Mouse (Mus musculus) heart, adult 2 months (tissue): ENCODE data around the gene Pitpnm1. TPM values are rescaled to one million over a fixed set of nuclear protein-coding genes. Genes with fewer than 3 reads are reported as not detected.
"Not testable (repeated sequence)": the region's sequence is repeated elsewhere in the genome, so short reads cannot be mapped to it uniquely, and the experiment has no call there.

Source experiments
- DNase-seq, 2 experiments: peaks; one replicate each; pipeline ENCODE4 v3.0.0; 2021
- H3K27ac ChIP-seq: fragments of 200-600 bp; 2 replicates; pipeline ENCODE4 v1.8.1; 2022
- H3K27me3 ChIP-seq: fragments of 200-500 bp; 2 replicates; pipeline ENCODE4 v1.6.1; 2012; ENCODE audit warnings: mild to moderate bottlenecking, low read length, inconsistent platforms, mixed read lengths; ENCODE audit not compliant: control insufficient read depth, insufficient read depth
- H3K36me3 ChIP-seq: fragments of 200-500 bp; 2 replicates; pipeline ENCODE4 v1.6.1; 2012; ENCODE audit warnings: low read length, inconsistent platforms; ENCODE audit not compliant: control insufficient read depth, insufficient read depth
- H3K4me1 ChIP-seq: fragments of 200-500 bp; 2 replicates; pipeline ENCODE4 v1.6.1; 2011; ENCODE audit warnings: low read length; ENCODE audit not compliant: control insufficient read depth, insufficient read depth
- H3K4me3 ChIP-seq: fragments of 200-600 bp; 2 replicates; pipeline ENCODE4 v1.8.1; 2022
- H3K79me2 ChIP-seq: fragments of 200-500 bp; replicated peaks from 2 replicates; pipeline ENCODE4 v1.6.1; 2012; ENCODE audit warnings: mild to moderate bottlenecking, inconsistent platforms, low read length, moderate library complexity, mixed read lengths; ENCODE audit not compliant: control insufficient read depth, insufficient read depth
- H3K9ac ChIP-seq: fragments of 200-500 bp; 2 replicates; pipeline ENCODE4 v1.6.1; 2012; ENCODE audit warnings: low read depth, mild to moderate bottlenecking, control low read depth, inconsistent platforms, low read length, mixed read lengths
- CTCF ChIP-seq: fragments of 200-600 bp; IDR thresholded peaks from 2 replicates; pipeline ENCODE4 v1.8.1; 2022; ENCODE audit warnings: antibody characterized with exemption, mild to moderate bottlenecking, moderate library complexity
- EP300 ChIP-seq: fragments of 200-500 bp; IDR thresholded peaks from 2 replicates; pipeline ENCODE4 v1.6.1; 2011; ENCODE audit warnings: low read depth, low read length, control low read depth; ENCODE audit not compliant: insufficient read depth
- POLR2A ChIP-seq: fragments of 200-500 bp; IDR thresholded peaks from 2 replicates; pipeline ENCODE4 v1.6.1; 2011; ENCODE audit warnings: mild to moderate bottlenecking, low read depth, low read length, control low read depth; ENCODE audit not compliant: insufficient read depth
- WGBS: fragments of 180-500 bp; shearing (Covaris S2); methylation state at CpG from one replicate; pipeline ENCODE4 v1.1.7; 2018; 5-methylcytosine and 5-hydroxymethylcytosine counted together
- intact Hi-C: fragments of 180-260 bp; cut with DNase I; formaldehyde crosslinking; loops from one replicate; pipeline ENCODE4 v1.15.1; 2025
- polyA plus RNA-seq: library from polyadenylated mRNA; depleted of rRNA; stranded (reverse); fragments of >200 nt; gene quantifications from 2 replicates; pipeline ENCODE4 v1.2.3, GENCODE M21; 2012
- total RNA-seq, 2 experiments: library from RNA; stranded (reverse); gene quantifications; 2 replicates each; pipeline ENCODE4 v1.2.3; 2021

Pitpnm1 gene
- total and polyA plus RNA-seq, 3 experiments = 18.1 to 49.9 (median 19.9) TPM

- Histone ChIP-seq H3K4me3 (no peak overlapping the region), H3K4me1 (peaks cover 5% of the 10 kb centered on the region), H3K79me2 (peaks cover 2% of the 10 kb centered on the region), H3K27me3 (no peaks in the 10 kb centered on the region), H3K27ac (peak overlapping the region; percentile 6; the same call in 1 of the 2 replicates), H3K9ac (no peak overlapping the region), H3K36me3 (no peaks in the 10 kb centered on the region)
- TF ChIP-seq EP300 (no peak), CTCF (no peak), POLR2A (no peak)
- WGBS = 73% methylated on average over 4 of the region's 4 CpGs
- no peak for DNase-seq
- intact Hi-C loops = no loop called here
Observed at GRCm38 (mm10) chr19:4130106-4130505, 30.3 kb downstream of the Pitpnm1 start.

GRCm38 (mm10) chr19:4131075-4131474 is 31.3 kb downstream of the Pitpnm1 start:
- Histone ChIP-seq H3K4me1 (peaks cover 2% of the 10 kb centered on the region), H3K4me3 (no peak overlapping the region), H3K9ac (no peak overlapping the region), H3K27ac (no peak overlapping the region), H3K27me3 (no peaks in the 10 kb centered on the region), H3K36me3 (no peaks in the 10 kb centered on the region), H3K79me2 (peaks cover 2% of the 10 kb centered on the region)
- no peak for TF ChIP-seq POLR2A
- TF ChIP-seq EP300 = no peak
- TF ChIP-seq CTCF = no peak
- no peak for DNase-seq
- intact Hi-C loops = no loop called here
- WGBS = 94% methylated on average over 5 of the region's 5 CpGs

GRCm38 (mm10) chr19:4131768-4132167 is 32.0 kb downstream of the Pitpnm1 start:
- no peaks in the 10 kb centered on the region; the same call in 1 of the 2 replicates for H3K4me1 ChIP-seq
- no peaks in the 10 kb centered on the region for H3K27me3 ChIP-seq
- no peak for DNase-seq
- intact Hi-C loops = no loop called here
- no peak overlapping the region for H3K27ac ChIP-seq
- 91% methylated on average over 2 of the region's 2 CpGs for WGBS
- H3K9ac ChIP-seq = no peak overlapping the region
- H3K36me3 ChIP-seq = no peaks in the 10 kb centered on the region
- no peak overlapping the region for H3K4me3 ChIP-seq
- H3K79me2 ChIP-seq = no peaks in the 10 kb centered on the region
- TF ChIP-seq EP300 = no peak
- TF ChIP-seq POLR2A = no peak

- no peaks in the 10 kb centered on the region for H3K79me2 ChIP-seq
- H3K36me3 ChIP-seq = no peaks in the 10 kb centered on the region
- TF ChIP-seq POLR2A = no peak
- no peak for TF ChIP-seq CTCF
- TF ChIP-seq EP300 = no peak
- DNase-seq = no peak
- H3K27ac ChIP-seq = no peak overlapping the region
- H3K27me3 ChIP-seq = no peaks in the 10 kb centered on the region
- no peaks in the 10 kb centered on the region for H3K4me1 ChIP-seq
- WGBS = 72% methylated on average over 4 of the region's 4 CpGs
- H3K9ac ChIP-seq = no peak overlapping the region
- intact Hi-C loops = no loop called here
- H3K4me3 ChIP-seq = no peak overlapping the region
Observed at GRCm38 (mm10) chr19:4134354-4134753, 34.6 kb downstream of the Pitpnm1 start.

GRCm38 (mm10) chr19:4135229-4135962 is 35.6 kb downstream of the Pitpnm1 start:
- H3K79me2 ChIP-seq, H3K27me3 ChIP-seq, intact Hi-C loops, DNase-seq, H3K4me3 ChIP-seq, H3K4me1 ChIP-seq, H3K27ac ChIP-seq, H3K9ac ChIP-seq, H3K36me3 ChIP-seq: not testable (repeated sequence)
- WGBS = 86% methylated on average over 6 of the region's 6 CpGs

- intact Hi-C loops, DNase-seq, H3K9ac ChIP-seq, H3K4me1 ChIP-seq, H3K27ac ChIP-seq, H3K27me3 ChIP-seq, H3K4me3 ChIP-seq, H3K79me2 ChIP-seq, H3K36me3 ChIP-seq: not testable (repeated sequence)
- WGBS = 17% methylated on average over 8 of the region's 8 CpGs
- peak; percentile 60 for TF ChIP-seq CTCF
Observed at GRCm38 (mm10) chr19:4135963-4136345, 36.2 kb downstream of the Pitpnm1 start.
